Mouse (Mus musculus) liver, adult 2 months (tissue): Measurements from ENCODE around the gene Wdr72. TPM values are rescaled to one million over a fixed set of nuclear protein-coding genes. Genes with fewer than 3 reads are reported as not detected.

ENCODE experiments used
- DNase-seq: peaks from one replicate; pipeline ENCODE4 v3.0.0-alpha.2; 2011; ENCODE audit warnings: low read depth, low spot score; ENCODE audit errors: extremely low read depth
- H3K27ac ChIP-seq: fragments of 200-500 bp; replicated peaks from 2 replicates; pipeline ENCODE4 v1.5.1; 2012; ENCODE audit warnings: low read depth, mild to moderate bottlenecking, control low read depth, inconsistent platforms, low read length; ENCODE audit not compliant: insufficient read depth
- H3K27me3 ChIP-seq: fragments of 200-500 bp; 2 replicates; pipeline ENCODE4 v1.6.1; 2012; ENCODE audit warnings: mild to moderate bottlenecking, moderate library complexity, low read length, inconsistent platforms; ENCODE audit not compliant: control insufficient read depth, insufficient read depth
- H3K36me3 ChIP-seq: fragments of 200-500 bp; 2 replicates; pipeline ENCODE4 v1.6.1; 2012; ENCODE audit warnings: low read length, inconsistent platforms; ENCODE audit not compliant: control insufficient read depth, insufficient read depth
- H3K4me1 ChIP-seq: fragments of 200-500 bp; 2 replicates; pipeline ENCODE4 v1.6.1; 2011; ENCODE audit warnings: low read length; ENCODE audit not compliant: control insufficient read depth, insufficient read depth
- H3K4me3 ChIP-seq: fragments of 200-500 bp; 2 replicates; pipeline ENCODE4 v1.5.1; 2011; ENCODE audit warnings: low read depth, mild to moderate bottlenecking, control low read depth, low read length, moderate library complexity; ENCODE audit not compliant: insufficient read depth
- H3K79me2 ChIP-seq: fragments of 200-500 bp; 2 replicates; pipeline ENCODE4 v1.6.1; 2012; ENCODE audit warnings: inconsistent platforms, mild to moderate bottlenecking, low read length, moderate library complexity; ENCODE audit not compliant: control insufficient read depth, insufficient read depth
- H3K9ac ChIP-seq: fragments of 200-500 bp; 2 replicates; pipeline ENCODE4 v1.6.1; 2012; ENCODE audit warnings: low read depth, mild to moderate bottlenecking, control low read depth, inconsistent platforms, low read length
- CTCF ChIP-seq: fragments of 200-500 bp; IDR thresholded peaks from 2 replicates; pipeline ENCODE4 v1.5.1; 2011; ENCODE audit warnings: low read depth, low read length, control low read depth
- POLR2A ChIP-seq: fragments of 200-500 bp; IDR thresholded peaks from 2 replicates; pipeline ENCODE4 v1.6.1; 2011; ENCODE audit warnings: low read length, control low read depth; ENCODE audit not compliant: insufficient read depth; ENCODE audit errors: extremely low read depth
- whole genome bisulfite sequencing: fragments of 180-500 bp; shearing (Covaris S2); methylation state at CpG from one replicate; pipeline ENCODE4 v1.1.7; 2018; 5-methylcytosine and 5-hydroxymethylcytosine counted together
- polyA plus RNA-seq: library from polyadenylated mRNA; depleted of rRNA; stranded (reverse); fragments of >200 nt; gene quantifications from 2 replicates; pipeline ENCODE4 v1.2.3, GENCODE M21; 2012
- total RNA-seq: library from RNA; depleted of rRNA; stranded (reverse); fragments of >200 nt; gene quantifications from 2 replicates; pipeline ENCODE4 v1.2.3, GENCODE M21; 2014

Wdr72 gene
- total and polyA plus RNA-seq, 2 experiments, result under 0.01 to 2.2 TPM

GRCm38 (mm10) chr9:74101591-74101990 lies 8.6 kb upstream of the Wdr72 start:
- H3K79me2 ChIP-seq, result no peaks in the 10 kb centered on the region
- H3K36me3 ChIP-seq, result no peaks in the 10 kb centered on the region
- H3K4me1 ChIP-seq, result no peaks in the 10 kb centered on the region
- no peak overlapping the region for H3K9ac ChIP-seq
- no peaks in the 10 kb centered on the region for H3K27me3 ChIP-seq
- TF ChIP-seq CTCF, result no peak
- TF ChIP-seq POLR2A, result no peak
- no peak overlapping the region for H3K27ac ChIP-seq
- DNase-seq, result peak; percentile 5
- no peak overlapping the region for H3K4me3 ChIP-seq

DNA sequence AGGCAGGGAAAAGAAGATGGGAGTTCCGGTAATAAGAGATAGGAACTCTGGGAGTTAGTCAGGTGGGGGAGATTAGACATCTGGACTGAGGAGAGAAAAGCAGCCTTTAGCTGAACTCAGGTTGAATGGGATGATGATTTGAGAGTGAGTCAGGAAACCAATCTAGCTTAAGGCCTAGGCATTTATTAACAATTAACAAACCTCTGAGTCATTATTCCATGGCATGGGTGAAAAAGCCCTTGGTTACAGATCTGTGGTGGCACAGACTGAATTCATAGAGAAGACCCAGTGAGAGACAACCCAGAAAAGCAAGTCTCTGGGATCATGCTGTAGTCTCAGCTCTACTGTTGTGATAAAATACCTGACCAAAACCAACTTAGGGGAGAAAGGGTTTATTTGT lies 7.5 kb upstream of the Wdr72 start:
- DNase-seq, result no peak
- Histone ChIP-seq H3K27me3 (no peaks in the 10 kb centered on the region), H3K9ac (no peak overlapping the region), H3K27ac (no peak overlapping the region), H3K4me1 (no peaks in the 10 kb centered on the region), H3K4me3 (no peak overlapping the region), H3K79me2 (no peaks in the 10 kb centered on the region), H3K36me3 (no peaks in the 10 kb centered on the region)
- WGBS, result 94% methylated on average over 1 of the region's 1 CpGs
- TF ChIP-seq CTCF, result no peak
- TF ChIP-seq POLR2A, result no peak

DNA sequence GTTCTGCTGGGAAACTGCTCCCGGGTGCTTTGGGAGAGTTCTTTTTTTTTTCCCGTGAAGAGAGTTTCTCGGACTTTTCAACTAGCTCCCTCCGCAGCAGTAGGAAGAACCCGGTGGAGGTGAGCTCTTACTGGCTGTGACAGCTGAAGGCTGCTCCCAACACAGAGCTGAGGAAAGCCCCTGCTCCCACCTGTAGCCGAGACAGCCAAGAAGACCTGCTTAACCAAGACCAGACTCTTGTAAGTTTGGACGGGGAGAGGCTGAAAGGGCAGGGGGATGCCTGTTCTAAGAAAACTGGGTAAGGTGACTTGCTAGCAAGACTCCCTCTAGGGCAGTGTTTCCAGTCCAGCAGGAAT lies 283 bp downstream of the Wdr72 start:
- no peaks in the 10 kb centered on the region for H3K27me3 ChIP-seq
- H3K4me3 ChIP-seq, result peak overlapping the region; percentile 20; the same call in 1 of the 2 replicates
- WGBS, result 4% methylated on average over 7 of the region's 7 CpGs
- no peak for DNase-seq
- H3K9ac ChIP-seq, result no peak overlapping the region
- no peaks in the 10 kb centered on the region for H3K36me3 ChIP-seq
- no peak overlapping the region for H3K27ac ChIP-seq
- no peaks in the 10 kb centered on the region; the same call in 1 of the 2 replicates for H3K4me1 ChIP-seq
- TF ChIP-seq CTCF (no peak), POLR2A (no peak)
- H3K79me2 ChIP-seq, result no peaks in the 10 kb centered on the region

DNA sequence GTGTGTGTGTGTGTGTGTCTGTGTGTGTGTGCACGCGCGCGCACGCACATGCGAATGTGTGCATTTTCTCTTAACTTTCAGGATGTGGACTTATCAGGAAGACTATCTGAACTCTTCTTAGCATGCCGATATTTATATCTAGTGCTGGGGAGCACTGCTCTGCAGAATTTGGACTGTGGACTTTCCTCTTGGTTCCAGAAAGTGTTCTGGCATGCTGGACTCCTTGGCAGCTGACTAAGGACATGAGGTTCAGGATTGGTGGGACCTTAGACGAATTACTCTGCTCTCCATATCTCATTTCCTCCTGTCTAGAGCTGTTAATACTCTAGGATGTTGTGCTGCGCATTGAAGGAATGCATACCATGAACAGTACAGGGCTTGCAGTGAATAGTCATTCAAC lies 2.4 kb downstream of the Wdr72 start:
- H3K79me2 ChIP-seq, result no peaks in the 10 kb centered on the region
- TF ChIP-seq CTCF (no peak), POLR2A (no peak)
- no peak overlapping the region for H3K4me3 ChIP-seq
- no peak for DNase-seq
- H3K9ac ChIP-seq, result no peak overlapping the region
- no peak overlapping the region for H3K27ac ChIP-seq
- WGBS, result 82% methylated on average over 9 of the region's 9 CpGs
- no peaks in the 10 kb centered on the region; the same call in 1 of the 2 replicates for H3K4me1 ChIP-seq
- H3K27me3 ChIP-seq, result no peaks in the 10 kb centered on the region
- no peaks in the 10 kb centered on the region for H3K36me3 ChIP-seq

- no peaks in the 10 kb centered on the region for H3K27me3 ChIP-seq
- H3K36me3 ChIP-seq, result no peaks in the 10 kb centered on the region
- no peak overlapping the region for H3K4me3 ChIP-seq
- no peak for DNase-seq
- H3K79me2 ChIP-seq, result no peaks in the 10 kb centered on the region
- no peak for TF ChIP-seq CTCF
- TF ChIP-seq POLR2A, result no peak
- no peak overlapping the region for H3K27ac ChIP-seq
- 62% methylated on average over 5 of the region's 5 CpGs for WGBS
- H3K9ac ChIP-seq, result no peak overlapping the region
- H3K4me1 ChIP-seq, result no peaks in the 10 kb centered on the region
These were observed 16.1 kb downstream of the Wdr72 start for GRCm38 (mm10) chr9:74126222-74126621.

DNA sequence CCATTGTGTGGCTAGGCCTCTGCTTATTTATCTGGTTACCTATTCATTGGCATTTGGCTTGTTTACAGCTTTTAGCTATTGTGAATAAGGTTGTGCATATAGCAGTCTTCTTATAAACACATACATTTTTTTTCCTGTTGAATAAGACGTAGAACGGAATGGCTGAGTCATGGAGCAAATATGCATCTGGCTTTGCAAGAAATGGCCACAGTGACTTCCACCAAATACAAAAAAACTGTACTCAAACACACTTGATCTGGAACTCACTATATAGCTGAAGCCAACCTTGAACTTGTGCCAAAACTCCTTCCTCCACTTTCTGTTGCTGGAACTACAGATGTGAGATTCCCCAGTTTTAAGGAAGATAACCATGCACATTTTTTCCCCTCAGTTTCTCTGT lies 23.9 kb downstream of the Wdr72 start:
- WGBS, result 90% methylated on average over 2 of the region's 2 CpGs
- no peak for DNase-seq
- Histone ChIP-seq H3K27me3 (no peaks in the 10 kb centered on the region), H3K36me3 (no peaks in the 10 kb centered on the region), H3K27ac (no peak overlapping the region), H3K4me3 (no peak overlapping the region), H3K79me2 (no peaks in the 10 kb centered on the region), H3K9ac (no peak overlapping the region), H3K4me1 (no peaks in the 10 kb centered on the region)
- TF ChIP-seq POLR2A (no peak), CTCF (no peak)
